Mouse (Mus musculus) midbrain, embryonic 13.5 days (tissue): ENCODE results near the gene Adora1. TPM values are rescaled to one million over a fixed set of nuclear protein-coding genes. Genes with fewer than 3 reads are reported as not detected.

Experiments
- ATAC-seq: fragments of 200-750 bp; cut with Nextera tagmentation; 2 replicates; pipeline ENCODE4 v1.8.0; 2017; ENCODE audit warnings: mild to moderate bottlenecking, moderate TSS enrichment, moderate library complexity
- H3K27ac ChIP-seq: fragments of 300-500 bp; sonication (generic); 2 replicates; pipeline ENCODE4 v1.5.1; 2015; ENCODE audit warnings: inconsistent platforms, mild to moderate bottlenecking, moderate library complexity
- H3K27me3 ChIP-seq: fragments of 300-500 bp; sonication (generic); 2 replicates; pipeline ENCODE4 v1.6.1; 2015; ENCODE audit warnings: mild to moderate bottlenecking, inconsistent platforms
- H3K36me3 ChIP-seq: fragments of 300-500 bp; sonication (generic); 2 replicates; pipeline ENCODE4 v1.6.1; 2015; ENCODE audit warnings: mild to moderate bottlenecking, inconsistent platforms
- H3K4me1 ChIP-seq: fragments of 300-500 bp; sonication (generic); replicated peaks from 2 replicates; pipeline ENCODE4 v1.6.1; 2015; ENCODE audit warnings: inconsistent platforms
- H3K4me2 ChIP-seq: fragments of 300-500 bp; sonication (generic); replicated peaks from 2 replicates; pipeline ENCODE4 v1.6.1; 2015; ENCODE audit warnings: moderate library complexity, mild to moderate bottlenecking, inconsistent platforms
- H3K4me3 ChIP-seq: fragments of 300-500 bp; sonication (generic); replicated peaks from 2 replicates; pipeline ENCODE4 v1.5.1; 2015; ENCODE audit warnings: mild to moderate bottlenecking, inconsistent platforms
- H3K9ac ChIP-seq: fragments of 300-500 bp; sonication (generic); replicated peaks from 2 replicates; pipeline ENCODE4 v1.6.1; 2015; ENCODE audit warnings: mild to moderate bottlenecking, inconsistent platforms
- H3K9me3 ChIP-seq: fragments of 300-500 bp; sonication (generic); 2 replicates; pipeline ENCODE4 v1.6.1; 2016; ENCODE audit warnings: mild to moderate bottlenecking, inconsistent platforms
- whole genome bisulfite sequencing: fragments of 180-500 bp; shearing (Covaris S2); methylation state at CpG from one replicate; pipeline ENCODE4 v1.1.7; 2015; 5-methylcytosine and 5-hydroxymethylcytosine counted together
- polyA plus RNA-seq: library from polyadenylated mRNA; unstranded; fragments of >200 nt; fragmentation: Nextera tagmentation; extraction: Ambion mirVana; gene quantifications from 2 replicates; pipeline ENCODE4 v1.2.1, GENCODE M21; 2015

Adora1 gene
- polyA plus RNA-seq, 1 experiment from 2014 or later: 4.6 TPM

DNA sequence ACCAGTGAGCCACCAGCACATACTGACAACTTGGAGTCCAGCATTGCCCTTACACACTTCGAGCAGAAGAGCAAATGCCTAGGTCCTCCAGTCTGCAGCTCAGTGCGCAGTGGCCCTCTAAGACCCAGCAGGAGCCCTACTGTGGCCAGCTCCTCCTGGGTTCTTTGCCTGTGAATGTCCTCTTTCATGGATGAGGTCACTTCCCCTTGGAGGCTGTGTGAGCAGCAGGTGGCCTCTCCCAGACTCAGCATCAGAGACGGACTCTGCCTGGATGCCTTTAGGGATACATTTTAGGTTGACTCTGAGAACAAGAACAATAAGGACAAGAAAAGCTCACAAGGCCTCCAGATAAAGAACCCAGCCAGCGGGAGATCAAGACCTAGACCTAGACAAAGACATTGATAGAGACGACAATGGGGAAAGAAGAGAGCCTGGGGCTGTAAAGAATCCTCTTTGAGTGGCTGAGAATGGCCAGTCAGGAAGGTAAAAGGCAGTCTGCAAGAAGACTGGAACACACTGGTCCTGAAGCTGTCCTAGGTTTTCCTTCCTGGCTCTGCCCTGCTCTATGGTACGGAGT lies 25.0 kb downstream of the Adora1 start:
- H3K4me2 ChIP-seq: no peak overlapping the region
- no peak overlapping the region for H3K9ac ChIP-seq
- no peaks in the 10 kb centered on the region for H3K9me3 ChIP-seq
- H3K4me1 ChIP-seq: 0 out of 2 replicates have a peak, but pooled peaks cover 4% of the 10 kb centered on the region
- no peaks in the 10 kb centered on the region for H3K36me3 ChIP-seq
- H3K27me3 ChIP-seq: peaks cover 5% of the 10 kb centered on the region; the same call in 1 of the 2 replicates
- ATAC-seq: no peak
- H3K4me3 ChIP-seq: no peak overlapping the region
- H3K27ac ChIP-seq: no peak overlapping the region
- WGBS: 52% methylated on average over 6 of the region's 6 CpGs

DNA sequence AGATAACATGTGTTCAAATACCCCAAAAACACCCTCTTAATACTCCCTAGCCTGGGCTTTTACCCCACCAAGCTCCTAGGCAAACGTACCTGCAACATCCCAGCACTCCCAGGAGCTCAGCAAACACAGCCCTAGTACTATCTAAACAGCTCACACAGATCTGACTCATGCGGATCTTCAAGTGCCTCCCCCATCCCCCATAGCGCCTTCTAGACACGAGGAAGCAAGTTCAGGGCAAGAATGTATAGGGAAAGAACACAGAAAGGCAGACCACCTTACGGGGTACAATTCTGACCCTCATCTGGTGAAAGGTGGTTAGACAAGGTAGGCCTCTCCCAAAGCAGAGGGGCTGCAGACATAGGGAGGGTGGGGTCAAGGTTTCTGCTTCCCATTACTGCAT lies 29.1 kb downstream of the Adora1 start:
- Histone ChIP-seq H3K27ac (no peak overlapping the region), H3K4me1 (0 out of 2 replicates have a peak, but pooled peaks cover 4% of the 10 kb centered on the region), H3K4me3 (no peak overlapping the region), H3K36me3 (no peaks in the 10 kb centered on the region), H3K9me3 (no peaks in the 10 kb centered on the region), H3K9ac (no peak overlapping the region), H3K27me3 (0 out of 2 replicates have a peak, but pooled peaks cover 3% of the 10 kb centered on the region), H3K4me2 (no peak overlapping the region)
- 59% methylated on average over 5 of the region's 5 CpGs for WGBS
- ATAC-seq: no peak

DNA sequence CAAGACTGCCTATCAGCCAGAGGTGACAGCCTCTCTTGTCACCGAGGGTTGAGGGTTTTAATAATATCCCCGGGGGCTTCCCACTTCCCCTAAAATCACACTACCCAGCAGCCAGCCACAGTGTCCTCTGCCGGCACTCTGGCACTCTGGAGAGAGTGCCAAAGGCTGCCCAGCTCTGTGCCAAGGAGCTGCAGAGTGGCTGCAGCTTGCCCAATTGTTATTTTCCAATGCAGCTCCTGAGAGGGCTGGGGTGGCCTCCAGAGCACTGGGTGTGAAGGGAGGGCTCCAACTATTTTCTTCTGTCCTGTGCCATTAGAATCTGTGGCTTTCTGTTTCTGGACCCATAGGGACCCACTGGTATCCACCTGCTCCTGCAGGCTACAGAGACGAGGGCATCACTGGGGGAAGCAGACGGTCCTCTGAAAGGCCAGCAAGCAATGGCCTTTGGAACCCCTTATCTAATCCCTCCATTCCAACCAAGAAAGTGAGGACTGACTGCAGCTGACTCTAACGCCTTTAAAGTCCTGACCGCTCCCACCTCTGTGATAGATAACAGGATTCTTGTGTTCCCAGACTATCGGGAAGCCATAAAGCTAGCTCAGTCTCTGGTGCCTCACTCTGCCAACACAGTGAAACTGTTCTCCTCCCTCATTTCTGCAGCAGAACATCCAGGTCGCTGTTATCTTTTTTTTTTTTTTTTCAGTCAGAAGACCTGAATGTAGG lies 29.8 kb downstream of the Adora1 start:
- no peak for ATAC-seq
- H3K4me2 ChIP-seq: no peak overlapping the region
- no peaks in the 10 kb centered on the region for H3K36me3 ChIP-seq
- no peaks in the 10 kb centered on the region for H3K9me3 ChIP-seq
- H3K27ac ChIP-seq: no peak overlapping the region
- WGBS: 65% methylated on average over 9 of the region's 9 CpGs
- 0 out of 2 replicates have a peak, but pooled peaks cover 4% of the 10 kb centered on the region for H3K4me1 ChIP-seq
- H3K4me3 ChIP-seq: no peak overlapping the region
- H3K27me3 ChIP-seq: 0 out of 2 replicates have a peak, but pooled peaks cover 3% of the 10 kb centered on the region
- H3K9ac ChIP-seq: no peak overlapping the region

DNA sequence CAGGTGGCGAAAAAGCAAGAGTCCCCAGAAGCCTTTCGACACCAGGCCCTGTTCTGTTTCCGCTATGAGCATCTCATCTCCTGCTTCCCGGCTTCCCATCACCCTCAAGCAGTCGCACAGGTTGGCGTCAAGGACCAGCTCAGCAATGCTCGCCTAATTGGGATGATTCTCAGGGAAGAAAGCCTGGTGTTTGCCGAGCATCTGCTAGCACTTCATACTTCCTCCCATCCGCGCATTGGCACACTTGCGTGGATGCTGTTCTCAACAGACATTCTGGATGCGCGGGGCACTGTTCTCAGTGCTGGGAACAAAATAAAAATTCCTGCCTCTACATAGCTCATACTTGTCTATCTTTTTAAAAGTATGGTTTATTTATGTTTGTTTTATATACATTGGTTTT lies 31.0 kb downstream of the Adora1 start:
- Histone ChIP-seq H3K27ac (no peak overlapping the region), H3K4me3 (no peak overlapping the region), H3K9me3 (no peaks in the 10 kb centered on the region), H3K4me2 (no peak overlapping the region), H3K4me1 (0 out of 2 replicates have a peak, but pooled peaks cover 4% of the 10 kb centered on the region), H3K9ac (no peak overlapping the region), H3K27me3 (0 out of 2 replicates have a peak, but pooled peaks cover 3% of the 10 kb centered on the region), H3K36me3 (no peaks in the 10 kb centered on the region)
- 90% methylated on average over 13 of the region's 13 CpGs for WGBS
- ATAC-seq: no peak

DNA sequence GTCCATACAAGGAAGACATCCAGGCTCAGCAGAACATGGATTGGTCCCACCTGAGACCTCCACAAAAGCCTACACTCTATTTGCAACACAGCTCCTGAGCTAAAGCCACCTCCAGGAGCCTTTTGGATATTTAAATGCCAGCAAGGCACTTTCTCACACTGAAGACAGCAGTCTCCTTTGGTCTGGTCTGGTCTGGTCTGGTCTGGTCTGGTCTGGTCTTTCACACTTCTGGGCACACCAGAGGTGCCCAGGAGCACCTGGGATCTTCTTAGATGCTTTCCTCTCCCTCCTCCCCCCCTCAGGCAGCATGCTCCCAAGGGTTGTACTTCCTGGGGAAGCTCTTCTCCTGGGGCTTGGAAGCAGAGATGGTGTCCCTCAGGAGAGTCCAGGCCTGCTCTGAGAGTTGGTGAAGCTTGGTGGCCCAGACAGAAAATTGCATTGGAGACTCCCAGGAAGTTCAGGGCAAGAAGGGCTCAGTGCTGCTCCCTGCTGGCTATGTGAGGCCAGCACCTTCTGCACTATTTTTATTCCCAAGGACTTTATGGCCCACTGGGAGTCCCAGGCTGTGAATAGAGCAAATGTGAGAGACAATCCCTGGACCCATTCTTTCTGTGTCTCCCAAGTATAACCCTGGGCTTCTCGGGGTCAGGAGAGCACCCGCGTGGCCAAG lies 33.3 kb downstream of the Adora1 start:
- no peak overlapping the region for H3K4me3 ChIP-seq
- 0 out of 2 replicates have a peak, but pooled peaks cover 4% of the 10 kb centered on the region for H3K4me1 ChIP-seq
- no peak overlapping the region for H3K4me2 ChIP-seq
- 34% methylated on average over 3 of the region's 3 CpGs for WGBS
- no peak for ATAC-seq
- no peaks in the 10 kb centered on the region for H3K36me3 ChIP-seq
- 0 out of 2 replicates have a peak, but pooled peaks cover 3% of the 10 kb centered on the region for H3K27me3 ChIP-seq
- no peak overlapping the region for H3K27ac ChIP-seq
- H3K9ac ChIP-seq: no peak overlapping the region
- H3K9me3 ChIP-seq: no peaks in the 10 kb centered on the region

DNA sequence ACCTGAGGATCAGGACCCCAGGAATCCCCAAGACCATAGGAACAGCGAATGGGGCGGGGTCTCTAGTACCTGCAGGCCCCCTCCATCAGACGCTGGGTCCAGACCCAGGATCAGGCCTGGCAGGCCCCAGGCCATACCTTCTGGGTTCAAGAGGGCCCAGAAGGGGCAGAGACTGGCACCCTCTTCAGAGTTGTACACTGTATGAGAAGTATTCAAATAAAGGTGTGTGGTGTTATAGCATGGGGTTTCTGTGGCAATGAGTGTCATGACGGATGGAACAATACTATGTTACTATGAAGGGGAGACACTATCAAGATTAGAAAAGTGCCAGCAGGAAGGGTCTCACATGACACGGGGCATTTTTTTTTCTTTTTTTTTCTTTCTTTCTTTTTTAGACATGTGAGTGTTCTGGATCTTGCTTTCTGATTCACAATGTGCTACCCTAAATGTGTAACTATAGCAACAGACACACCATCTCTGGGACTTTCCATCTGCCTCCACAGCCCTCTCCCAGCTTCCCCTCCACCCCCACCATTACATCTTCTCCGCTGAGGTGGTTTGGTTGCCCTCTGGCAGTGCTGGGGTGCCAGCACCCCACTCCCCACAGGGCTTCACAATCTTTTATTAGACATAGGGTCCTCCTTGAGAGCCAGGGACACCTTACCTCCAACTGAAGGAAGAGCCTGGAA lies 34.1 kb downstream of the Adora1 start:
- H3K27ac ChIP-seq: no peak overlapping the region
- WGBS: 84% methylated on average over 6 of the region's 6 CpGs
- H3K4me2 ChIP-seq: no peak overlapping the region
- H3K27me3 ChIP-seq: 0 out of 2 replicates have a peak, but pooled peaks cover 3% of the 10 kb centered on the region
- H3K9ac ChIP-seq: no peak overlapping the region
- H3K36me3 ChIP-seq: no peaks in the 10 kb centered on the region
- no peak overlapping the region for H3K4me3 ChIP-seq
- no peaks in the 10 kb centered on the region for H3K9me3 ChIP-seq
- H3K4me1 ChIP-seq: peaks cover 5% of the 10 kb centered on the region; the same call in 1 of the 2 replicates
- ATAC-seq: no peak

DNA sequence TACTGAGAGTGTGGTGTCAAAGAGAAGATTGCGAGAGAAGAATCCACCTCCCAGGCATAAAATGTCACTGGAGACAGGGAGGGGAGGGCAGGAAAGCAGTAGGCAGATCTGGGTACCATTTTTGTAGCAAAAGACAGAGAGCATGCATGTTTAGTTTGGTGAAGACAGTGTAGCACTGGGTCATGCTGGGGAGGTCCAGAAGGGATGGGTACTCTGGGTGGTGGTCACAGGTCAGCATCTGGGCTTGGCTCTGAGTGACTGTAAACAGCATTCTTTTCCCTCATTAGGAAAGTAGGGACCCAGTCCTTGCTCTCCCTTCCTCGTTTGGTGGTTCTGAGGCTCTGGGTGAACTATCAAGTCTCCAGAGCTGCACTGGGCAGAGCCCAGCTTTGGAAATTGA lies 34.8 kb downstream of the Adora1 start:
- no peaks in the 10 kb centered on the region for H3K36me3 ChIP-seq
- H3K4me1 ChIP-seq: peaks cover 8% of the 10 kb centered on the region; the same call in 1 of the 2 replicates
- no peak for ATAC-seq
- 62% methylated on average over 2 of the region's 2 CpGs for WGBS
- no peak overlapping the region for H3K27ac ChIP-seq
- H3K9ac ChIP-seq: no peak overlapping the region
- H3K4me2 ChIP-seq: no peak overlapping the region
- 0 out of 2 replicates have a peak, but pooled peaks cover 3% of the 10 kb centered on the region for H3K27me3 ChIP-seq
- no peak overlapping the region for H3K4me3 ChIP-seq
- no peaks in the 10 kb centered on the region for H3K9me3 ChIP-seq

DNA sequence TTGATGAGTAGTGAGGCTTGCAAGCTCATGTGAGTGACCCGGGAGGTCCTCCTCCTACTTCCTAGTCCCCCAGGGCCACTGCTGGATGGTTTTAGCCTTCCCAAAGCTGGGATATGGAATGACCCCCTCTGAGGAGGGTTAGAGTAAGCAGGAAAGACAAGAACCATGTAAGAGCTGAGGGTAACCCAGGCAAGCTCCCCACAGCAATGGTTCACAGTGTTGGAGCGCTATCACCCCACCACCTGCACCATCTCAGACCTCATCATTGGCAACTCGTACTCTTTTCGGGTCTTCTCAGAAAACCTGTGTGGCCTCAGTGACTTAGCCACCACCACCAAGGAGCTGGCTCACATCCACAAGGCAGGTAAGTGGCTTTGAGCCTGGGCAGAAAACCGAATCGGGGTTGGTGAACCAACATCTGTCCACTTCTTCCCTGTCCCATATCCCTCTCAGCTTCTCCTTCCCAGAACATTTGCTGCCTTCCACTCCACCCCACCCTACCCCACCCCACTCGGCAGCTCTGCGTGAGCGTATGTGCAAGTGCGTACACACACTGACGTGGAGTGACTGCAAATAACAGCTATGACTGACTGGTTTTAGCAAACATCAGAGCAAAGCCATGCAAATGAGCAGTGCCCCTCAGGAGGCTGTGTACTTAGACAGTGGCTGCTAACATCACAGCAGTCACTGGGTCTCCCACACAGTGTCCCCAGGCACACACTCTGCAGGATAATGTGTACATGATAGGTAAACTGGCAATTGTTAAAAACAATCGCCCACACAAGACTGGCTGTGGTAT lies 36.8 kb downstream of the Adora1 start:
- Histone ChIP-seq H3K4me1 (peaks cover 8% of the 10 kb centered on the region; the same call in 1 of the 2 replicates), H3K27ac (0 out of 2 replicates have a peak overlapping the region, but pooled peaks have one; percentile 6), H3K4me3 (no peak overlapping the region), H3K9ac (no peak overlapping the region), H3K27me3 (0 out of 2 replicates have a peak, but pooled peaks cover 3% of the 10 kb centered on the region), H3K9me3 (no peaks in the 10 kb centered on the region), H3K36me3 (no peaks in the 10 kb centered on the region), H3K4me2 (no peak overlapping the region)
- peak; percentile 57; the same call in 1 of the 2 replicates for ATAC-seq
- WGBS: 77% methylated on average over 12 of the region's 12 CpGs

DNA sequence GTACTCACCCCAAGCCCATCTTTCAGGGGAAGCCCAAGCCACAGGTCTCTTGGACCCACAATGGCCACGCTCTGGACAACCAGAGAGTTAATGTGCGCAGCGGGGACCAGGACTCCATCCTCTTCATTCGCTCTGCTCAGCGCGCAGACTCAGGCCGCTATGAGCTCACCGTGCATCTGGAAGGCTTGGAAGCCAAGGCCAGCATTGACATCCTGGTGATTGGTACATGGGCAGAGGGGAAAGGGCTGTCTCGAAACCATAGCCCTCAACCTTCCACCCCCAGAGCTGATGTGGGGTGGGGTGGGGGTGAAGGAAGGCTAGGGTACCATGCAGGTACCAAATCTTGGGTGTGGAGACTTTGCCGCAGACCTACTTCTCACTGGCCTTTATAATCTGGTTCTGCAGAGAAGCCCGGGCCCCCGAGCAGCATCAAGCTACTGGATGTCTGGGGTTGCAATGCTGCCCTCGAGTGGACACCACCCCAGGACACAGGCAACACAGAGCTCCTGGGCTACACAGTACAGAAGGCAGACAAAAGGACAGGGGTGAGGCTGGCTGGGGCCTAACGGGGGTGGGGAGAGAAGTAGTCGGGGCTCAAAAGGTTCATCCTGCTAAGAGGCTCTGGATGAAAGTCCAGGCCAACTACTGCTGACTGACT lies 37.8 kb downstream of the Adora1 start:
- Histone ChIP-seq H3K9ac (no peak overlapping the region), H3K9me3 (no peaks in the 10 kb centered on the region), H3K27ac (no peak overlapping the region), H3K4me3 (no peak overlapping the region), H3K4me1 (peaks cover 8% of the 10 kb centered on the region; the same call in 1 of the 2 replicates), H3K36me3 (no peaks in the 10 kb centered on the region), H3K4me2 (no peak overlapping the region), H3K27me3 (0 out of 2 replicates have a peak, but pooled peaks cover under 1% of the 10 kb centered on the region)
- no peak for ATAC-seq
- 78% methylated on average over 15 of the region's 15 CpGs for WGBS

DNA sequence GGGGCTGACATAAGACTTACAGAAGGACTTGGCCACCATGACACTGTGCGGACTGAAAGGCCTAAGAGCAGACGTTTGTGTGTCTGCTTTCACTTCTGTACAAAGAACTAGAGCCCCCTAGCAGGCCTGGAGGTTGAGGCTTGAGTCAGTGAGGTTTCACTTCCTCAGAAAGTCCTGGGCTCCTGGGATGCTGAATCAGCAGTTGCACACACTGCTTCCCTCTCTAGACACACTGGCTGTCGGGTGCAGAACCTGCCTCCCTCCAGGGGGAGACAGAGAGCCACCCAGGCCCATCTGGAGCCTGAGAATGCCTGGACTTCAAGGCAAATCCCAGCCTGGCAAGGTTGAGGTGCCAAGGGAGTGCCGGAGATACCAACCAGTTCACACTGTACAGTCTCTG lies 38.8 kb downstream of the Adora1 start:
- Histone ChIP-seq H3K27me3 (no peaks in the 10 kb centered on the region), H3K27ac (no peak overlapping the region), H3K9ac (no peak overlapping the region), H3K36me3 (no peaks in the 10 kb centered on the region), H3K4me2 (no peak overlapping the region), H3K9me3 (no peaks in the 10 kb centered on the region), H3K4me3 (no peak overlapping the region), H3K4me1 (peaks cover 8% of the 10 kb centered on the region; the same call in 1 of the 2 replicates)
- no peak for ATAC-seq
- WGBS: 73% methylated on average over 4 of the region's 4 CpGs
